Mouse (Mus musculus) lung, postnatal 0 days (tissue): ENCODE measurements around the gene Slc25a13.

Experiments
- CTCF ChIP-seq: IDR thresholded peaks from 2 replicates; pipeline ENCODE4 v1.5.1; 2016; ENCODE audit warnings: antibody characterized with exemption, mild to moderate bottlenecking
- EP300 ChIP-seq: IDR thresholded peaks from 2 replicates; pipeline ENCODE4 v1.6.1; 2016; ENCODE audit warnings: antibody characterized with exemption, mild to moderate bottlenecking, control low read depth

GRCm38 (mm10) chr6:6212360-6213310 lies 4.3 kb downstream of the Slc25a13 start:
- TF ChIP-seq CTCF: no peak
- TF ChIP-seq EP300: no peak
